Mouse (Mus musculus): ENCODE data around the gene Gtf2ird2.

- TF ChIP-seq EP300 (IDR thresholded peaks at IDR 0.05; ENCODE audit: low read depth in 1 of 2, low read length in 2 of 2) (no peak), POLR2A (IDR thresholded peaks at IDR 0.05; ENCODE audit: control insufficient read depth in 1 of 2, insufficient read depth in 1 of 2, low read depth in 1 of 2, low read length in 2 of 2, poor library complexity in 1 of 2) (no peak), E2F4 (IDR thresholded peaks at IDR 0.05; ENCODE audit: borderline replicate concordance, low read depth, low read length) (no peak), CTCF (IDR thresholded peaks at IDR 0.05 in 2 of 3, conservative IDR thresholded peaks at IDR 0.05 in 1 of 3; ENCODE audit: control insufficient read depth in 1 of 3, insufficient read depth in 1 of 3, low read depth in 2 of 3, low read length in 3 of 3, poor library complexity in 1 of 3, severe bottlenecking in 1 of 3) (no peak), BHLHE40 (IDR thresholded peaks at IDR 0.05; ENCODE audit: borderline replicate concordance, low read depth, low read length) (no peak), NELFE (IDR thresholded peaks at IDR 0.05; ENCODE audit: low read depth, low read length) (no peak), POLR2AphosphoS2 (IDR thresholded peaks at IDR 0.05; ENCODE audit: low read length) (no peak), SIN3A (IDR thresholded peaks at IDR 0.05; ENCODE audit: low read length) (no peak), ELF1 (IDR thresholded peaks at IDR 0.05; ENCODE audit: low read depth, low read length) (no peak), ZKSCAN1 (IDR thresholded peaks at IDR 0.05; ENCODE audit: low read depth, low read length) (no peak)
Observed at GRCm38 (mm10) chr5:134241831-134242230, 58.0 kb downstream of the Gtf2ird2 start.

Measured in MEL (cell line).